Mouse (Mus musculus) hindbrain, embryonic 14.5 days (tissue): ENCODE results near the gene Catsperb. TPM values are rescaled to one million over a fixed set of nuclear protein-coding genes. Genes with fewer than 3 reads are reported as not detected.
"Not testable (repeated sequence)": the region's sequence is repeated elsewhere in the genome, so short reads cannot be mapped to it uniquely, and the experiment has no call there.

Experiments
- ATAC-seq: fragments of 200-750 bp; cut with Nextera tagmentation; 2 replicates; pipeline ENCODE4 v1.8.0; 2017; ENCODE audit warnings: moderate number of reproducible peaks, mild to moderate bottlenecking, moderate TSS enrichment, moderate library complexity; ENCODE audit not compliant: low FRiP score
- DNase-seq: peaks from one replicate; pipeline ENCODE4 v3.0.0-alpha.2; 2015; ENCODE audit warnings: low spot score
- H3K27ac ChIP-seq: fragments of 300-500 bp; sonication (generic); 2 replicates; pipeline ENCODE4 v1.5.1; 2014; ENCODE audit warnings: mild to moderate bottlenecking, moderate library complexity
- H3K27me3 ChIP-seq: fragments of 300-500 bp; sonication (generic); 2 replicates; pipeline ENCODE4 v1.6.1; 2014; ENCODE audit warnings: mild to moderate bottlenecking, low read length, mixed read lengths; ENCODE audit not compliant: control insufficient read depth, insufficient read depth
- H3K36me3 ChIP-seq: fragments of 300-500 bp; sonication (generic); replicated peaks from 2 replicates; pipeline ENCODE4 v1.6.1; 2014; ENCODE audit not compliant: control insufficient read depth, insufficient read depth
- H3K4me1 ChIP-seq: fragments of 300-500 bp; sonication (generic); replicated peaks from 2 replicates; pipeline ENCODE4 v1.6.1; 2014; ENCODE audit warnings: antibody characterized with exemption, low read length, mixed read lengths; ENCODE audit not compliant: control insufficient read depth, insufficient read depth
- H3K4me2 ChIP-seq: fragments of 300-500 bp; sonication (generic); replicated peaks from 2 replicates; pipeline ENCODE4 v1.6.1; 2014; ENCODE audit warnings: mild to moderate bottlenecking, moderate library complexity
- H3K4me3 ChIP-seq: fragments of 300-500 bp; sonication (generic); replicated peaks from 2 replicates; pipeline ENCODE4 v1.5.1; 2014; ENCODE audit warnings: mild to moderate bottlenecking, low read length
- H3K9ac ChIP-seq: fragments of 300-500 bp; sonication (generic); 2 replicates; pipeline ENCODE4 v1.6.1; 2014
- H3K9me3 ChIP-seq: fragments of 300-500 bp; sonication (generic); 2 replicates; pipeline ENCODE4 v1.6.1; 2016; ENCODE audit warnings: low read length; ENCODE audit not compliant: control insufficient read depth
- WGBS: fragments of 180-500 bp; shearing (Covaris S2); extraction: QIAGEN DNeasy Blood & Tissue Kit; methylation state at CpG from one replicate; pipeline ENCODE4 v1.1.7; 2014; 5-methylcytosine and 5-hydroxymethylcytosine counted together
- polyA plus RNA-seq: library from polyadenylated mRNA; unstranded; fragments of >200 nt; fragmentation: Nextera tagmentation; extraction: Ambion mirVana; gene quantifications from 2 replicates; pipeline ENCODE4 v1.2.1, GENCODE M21; 2014

The Catsperb gene
- not detected in 2 replicates for polyA plus RNA-seq

DNA sequence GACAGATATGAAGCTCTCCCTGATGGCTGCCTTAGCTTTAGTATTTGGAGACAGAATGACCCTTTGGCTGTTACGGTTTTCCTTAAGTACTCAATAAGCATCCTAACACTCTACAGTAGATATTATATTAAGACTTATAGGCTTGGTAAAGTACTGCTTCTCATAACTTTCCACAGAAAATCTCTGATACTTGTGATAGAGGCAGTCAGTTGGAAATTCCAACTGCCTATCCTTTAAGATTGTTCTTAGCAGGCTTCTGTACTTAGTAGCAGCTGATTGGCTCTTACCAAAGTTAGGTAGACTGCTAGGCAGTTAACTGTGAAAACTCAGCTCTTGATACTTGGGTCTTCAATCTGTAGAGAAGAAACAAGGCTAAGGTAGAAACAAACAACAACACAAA lies at the start of gene Catsperb:
TSS of gene Catsperb (plus strand) at position 301 of the 400 bp plus-strand sequence.
- H3K4me2 ChIP-seq, ATAC-seq, H3K4me3 ChIP-seq, H3K27ac ChIP-seq, H3K36me3 ChIP-seq, H3K9me3 ChIP-seq, H3K4me1 ChIP-seq, H3K27me3 ChIP-seq, H3K9ac ChIP-seq, DNase-seq: not testable (repeated sequence)
- 68% methylated on average over 1 of the region's 1 CpGs for WGBS

DNA sequence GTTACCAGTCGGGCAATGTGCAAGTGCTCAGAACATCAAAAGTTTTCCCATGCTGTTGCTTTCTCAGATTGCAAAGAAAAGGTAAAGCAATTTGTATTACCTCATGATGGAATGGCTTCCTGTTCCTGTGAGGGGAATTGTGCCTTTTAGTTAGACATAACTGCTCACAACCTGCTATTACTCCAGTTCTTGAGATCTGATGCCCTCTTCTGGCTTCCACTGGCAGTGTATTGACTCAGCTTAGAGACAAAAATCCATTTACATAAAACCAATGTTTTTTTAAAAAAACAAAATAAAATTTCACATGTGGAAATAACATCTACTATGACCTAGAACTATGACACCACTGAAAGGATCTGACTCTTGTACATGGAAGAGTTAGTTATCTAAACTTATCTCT lies 43.0 kb upstream of the Catsperb start:
- not testable (repeated sequence) for H3K9me3 ChIP-seq, DNase-seq, H3K9ac ChIP-seq, H3K27ac ChIP-seq, H3K4me2 ChIP-seq, H3K4me3 ChIP-seq, H3K27me3 ChIP-seq, H3K4me1 ChIP-seq, ATAC-seq, H3K36me3 ChIP-seq
- 94% methylated on average over 1 of the region's 1 CpGs for WGBS

DNA sequence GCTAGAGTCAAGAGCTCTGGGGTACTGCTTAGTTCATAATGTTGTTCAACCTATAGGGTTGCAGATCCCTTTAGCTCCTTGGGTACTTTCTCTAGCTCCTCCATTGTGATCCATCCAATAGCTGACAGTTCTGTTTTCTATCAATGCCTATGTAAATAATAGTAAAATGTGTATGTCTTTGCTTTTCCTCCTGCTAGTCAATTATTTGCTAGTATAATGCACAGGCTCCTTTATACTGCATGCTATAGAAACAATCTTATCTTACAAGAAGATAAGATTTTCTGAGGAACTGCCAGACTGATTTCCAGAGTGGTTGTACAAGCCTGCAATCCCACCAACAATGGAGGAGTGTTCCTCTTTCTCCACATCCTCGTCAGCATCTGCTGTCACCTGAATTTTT lies 23.0 kb upstream of the Catsperb start:
- H3K4me3 ChIP-seq, ATAC-seq, DNase-seq, H3K36me3 ChIP-seq, H3K9ac ChIP-seq, H3K9me3 ChIP-seq, H3K27me3 ChIP-seq, H3K4me2 ChIP-seq, H3K4me1 ChIP-seq, H3K27ac ChIP-seq: not testable (repeated sequence)
- WGBS: no CpG with 5 or more reads among the region's 1 CpGs

- Histone ChIP-seq H3K9ac (no peak overlapping the region), H3K4me2 (no peak overlapping the region), H3K4me1 (no peaks in the 10 kb centered on the region), H3K4me3 (no peak overlapping the region), H3K9me3 (no peaks in the 10 kb centered on the region), H3K36me3 (no peaks in the 10 kb centered on the region), H3K27ac (no peak overlapping the region), H3K27me3 (no peaks in the 10 kb centered on the region)
- no peak for ATAC-seq
- no peak for DNase-seq
- WGBS: 88% methylated on average over 1 of the region's 1 CpGs
Measured at GRCm38 (mm10) chr12:101426131-101426530, 21.7 kb downstream of the Catsperb start.

GRCm38 (mm10) chr12:101462051-101462450 lies 57.6 kb downstream of the Catsperb start:
- no peak overlapping the region for H3K9ac ChIP-seq
- H3K27ac ChIP-seq: no peak overlapping the region
- no peaks in the 10 kb centered on the region for H3K4me1 ChIP-seq
- ATAC-seq: no peak
- H3K27me3 ChIP-seq: no peaks in the 10 kb centered on the region
- H3K4me2 ChIP-seq: no peak overlapping the region
- WGBS: 95% methylated on average over 5 of the region's 5 CpGs
- no peaks in the 10 kb centered on the region for H3K36me3 ChIP-seq
- no peak overlapping the region for H3K4me3 ChIP-seq
- no peak for DNase-seq
- H3K9me3 ChIP-seq: no peaks in the 10 kb centered on the region

GRCm38 (mm10) chr12:101483571-101483970 lies 79.1 kb downstream of the Catsperb start:
- H3K9me3 ChIP-seq: no peaks in the 10 kb centered on the region
- H3K36me3 ChIP-seq: no peaks in the 10 kb centered on the region
- H3K4me1 ChIP-seq: no peaks in the 10 kb centered on the region
- ATAC-seq (no peak), DNase-seq (no peak)
- no peak overlapping the region for H3K4me2 ChIP-seq
- no peak overlapping the region for H3K27ac ChIP-seq
- no peak overlapping the region for H3K4me3 ChIP-seq
- no peak overlapping the region for H3K9ac ChIP-seq
- no peaks in the 10 kb centered on the region for H3K27me3 ChIP-seq

DNA sequence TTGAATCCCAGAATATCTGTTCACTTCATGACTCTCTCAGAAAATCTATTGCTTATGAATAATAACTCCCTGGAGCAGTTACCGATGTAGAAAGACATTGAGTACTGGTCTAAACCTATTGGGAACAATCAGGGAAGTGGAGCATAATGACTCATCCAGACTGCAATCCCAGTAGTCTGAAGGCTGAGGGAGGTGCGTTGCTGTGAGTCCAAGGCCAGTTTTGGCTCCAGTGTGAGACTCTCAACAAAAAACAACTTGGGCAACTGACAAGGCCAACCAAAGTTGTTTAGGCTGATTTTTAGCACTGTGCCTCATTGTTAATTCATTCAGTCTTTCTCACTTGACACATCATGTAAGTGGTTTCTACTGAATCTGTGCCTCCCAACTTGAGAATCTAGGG lies 106.9 kb downstream of the Catsperb start:
- not testable (repeated sequence) for DNase-seq, ATAC-seq, H3K4me1 ChIP-seq, H3K36me3 ChIP-seq, H3K4me2 ChIP-seq, H3K9me3 ChIP-seq, H3K27ac ChIP-seq, H3K4me3 ChIP-seq, H3K9ac ChIP-seq, H3K27me3 ChIP-seq
- WGBS: 79% methylated on average over 2 of the region's 2 CpGs

DNA sequence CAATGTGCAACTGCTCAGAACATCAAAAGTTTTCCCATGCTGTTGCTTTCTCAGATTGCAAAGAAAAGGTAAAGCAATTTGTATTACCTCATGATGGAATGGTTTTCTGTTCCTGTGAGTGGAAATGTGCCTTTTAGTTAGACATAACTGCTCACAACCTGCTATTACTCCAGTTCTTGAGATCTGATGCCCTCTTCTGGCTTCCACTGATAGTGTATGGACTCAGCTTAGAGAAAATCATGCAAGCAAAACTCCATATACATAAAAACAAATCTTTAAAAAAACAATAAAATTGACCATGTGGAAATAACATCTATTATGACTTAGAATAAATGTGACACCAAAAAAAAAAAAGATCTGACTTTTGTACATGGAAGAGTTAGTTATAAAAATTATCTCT lies 202.2 kb downstream of the Catsperb start:
- DNase-seq, H3K36me3 ChIP-seq, H3K4me3 ChIP-seq, ATAC-seq, H3K27me3 ChIP-seq, H3K9me3 ChIP-seq, H3K4me2 ChIP-seq, H3K4me1 ChIP-seq, H3K27ac ChIP-seq, H3K9ac ChIP-seq: not testable (repeated sequence)

- H3K4me1 ChIP-seq: no peaks in the 10 kb centered on the region
- no peak for DNase-seq
- no peak for ATAC-seq
Measured at GRCm38 (mm10) chr12:101633137-101633536, 228.7 kb downstream of the Catsperb start.

GRCm38 (mm10) chr12:101667502-101667901 lies 263.0 kb downstream of the Catsperb start:
- Histone ChIP-seq H3K27me3 (no peaks in the 10 kb centered on the region), H3K9me3 (no peaks in the 10 kb centered on the region), H3K4me2 (no peak overlapping the region), H3K9ac (no peak overlapping the region), H3K4me1 (no peaks in the 10 kb centered on the region), H3K36me3 (no peaks in the 10 kb centered on the region), H3K27ac (no peak overlapping the region), H3K4me3 (no peak overlapping the region)
- no peak for ATAC-seq
- 98% methylated on average over 2 of the region's 2 CpGs for WGBS
- no peak for DNase-seq

More at GRCm38 (mm10) chr12:101633137-101633536, 228.7 kb downstream of the Catsperb start:
- Histone ChIP-seq H3K9me3 (no peaks in the 10 kb centered on the region), H3K9ac (no peak overlapping the region), H3K4me2 (no peak overlapping the region), H3K36me3 (no peaks in the 10 kb centered on the region), H3K4me3 (no peak overlapping the region), H3K27ac (no peak overlapping the region), H3K27me3 (no peaks in the 10 kb centered on the region)
- WGBS: 100% methylated on average over 1 of the region's 1 CpGs
